8 mouse cellular contexts compared by ENCODE assay signal in genomic region chr5:110447720-110448435, GRCm38 (mm10). TPM values are rescaled to one million over a fixed set of nuclear protein-coding genes. Genes with fewer than 3 reads are reported as not detected.
A peak's percentile ranks its signal among the peaks of the same experiment; 100 is the strongest.
DNase-seq lines count a peak whose midpoint lies in the region; ATAC-seq and TF ChIP-seq lines count a peak whose summit lies in the region.

No protein-coding gene starts in this region.

- H3K9me3 ChIP-seq in forebrain, embryonic 10.5 days, result no peaks in the 10 kb centered on the region
- no peaks in the 10 kb centered on the region for H3K9me3 ChIP-seq in intestine, embryonic 14.5 days (ENCODE audit: control insufficient read depth, low read length)
- H3K9me3 ChIP-seq in lung, embryonic 15.5 days, result no peaks in the 10 kb centered on the region

- H3K27ac ChIP-seq in forebrain, embryonic 10.5 days, result peak overlapping the region; percentile 91
- H3K27ac ChIP-seq in intestine, embryonic 14.5 days (ENCODE audit: low read depth), result peak overlapping the region; percentile 62; the same call in 1 of the 2 replicates
- peak overlapping the region; percentile 76 for H3K27ac ChIP-seq in lung, embryonic 15.5 days

- TF ChIP-seq CTCF in brain, embryonic 14.5 days (IDR thresholded peaks at IDR 0.05; ENCODE audit: borderline replicate concordance, extremely low read depth, insufficient read depth, insufficient read length), result no peak

- TF ChIP-seq POLR2A in brain, embryonic 14.5 days (IDR thresholded peaks at IDR 0.05; ENCODE audit: borderline replicate concordance, extremely low read depth, insufficient read depth, insufficient read length, poor library complexity, severe bottlenecking), result no peak

- peak overlapping the region; percentile 97 for H3K4me3 ChIP-seq in forebrain, embryonic 10.5 days
- H3K4me3 ChIP-seq in intestine, embryonic 14.5 days (ENCODE audit: low read depth, low read length), result peak overlapping the region; percentile 80
- peak overlapping the region; percentile 96 for H3K4me3 ChIP-seq in lung, embryonic 15.5 days

- H3K36me3 ChIP-seq in forebrain, embryonic 10.5 days (replicated peaks), result no peaks in the 10 kb centered on the region
- H3K36me3 ChIP-seq in intestine, embryonic 14.5 days (ENCODE audit: control insufficient read depth, insufficient read depth, low read length), result 0 out of 2 replicates have a peak, but pooled peaks cover 3% of the 10 kb centered on the region
- H3K36me3 ChIP-seq in lung, embryonic 15.5 days, result no peaks in the 10 kb centered on the region

- peak; percentile 10 for ATAC-seq in intestine, embryonic 14.5 days (replicated peaks; ENCODE audit: low FRiP score, low TSS enrichment, low read depth)
- peak; percentile 8; the same call in 1 of the 2 replicates for ATAC-seq in lung, embryonic 15.5 days (ENCODE audit: borderline replicate concordance, extremely low read depth, low FRiP score, low TSS enrichment)

- H3K4me1 ChIP-seq in forebrain, embryonic 10.5 days, result peaks cover 49% of the 10 kb centered on the region
- peaks cover 9% of the 10 kb centered on the region for H3K4me1 ChIP-seq in intestine, embryonic 14.5 days (replicated peaks; ENCODE audit: control insufficient read depth, insufficient read depth, low read length)
- H3K4me1 ChIP-seq in lung, embryonic 15.5 days, result peaks cover 21% of the 10 kb centered on the region

- H3K9ac ChIP-seq in intestine, embryonic 14.5 days (ENCODE audit: low read length), result peak overlapping the region; percentile 82
- H3K9ac ChIP-seq in lung, embryonic 15.5 days, result peak overlapping the region; percentile 87

- under 1% methylated on average over 98 of the region's 98 CpGs for WGBS in forebrain, embryonic 10.5 days
- under 1% methylated on average over 94 of the region's 98 CpGs for WGBS in intestine, embryonic 14.5 days
- WGBS in lung, embryonic 15.5 days, result 1% methylated on average over 98 of the region's 98 CpGs

- peaks cover 16% of the 10 kb centered on the region for H3K27me3 ChIP-seq in forebrain, embryonic 10.5 days (ENCODE audit: poor library complexity, severe bottlenecking)
- no peaks in the 10 kb centered on the region for H3K27me3 ChIP-seq in intestine, embryonic 14.5 days (replicated peaks; ENCODE audit: control insufficient read depth, insufficient read depth, low read length)
- peaks cover 4% of the 10 kb centered on the region; the same call in 1 of the 2 replicates for H3K27me3 ChIP-seq in lung, embryonic 15.5 days

- peak; percentile 33 to 49 for DNase-seq in layer of hippocampus, postnatal 10 days (ENCODE audit: low spot score in 2 of 2)
- DNase-seq in layer of hippocampus, adult 11-12 months (ENCODE audit: low spot score), result no peak
- DNase-seq in brain, embryonic 14.5 days (ENCODE audit: low read depth), result peak; percentile 39
- DNase-seq in forebrain, embryonic 10.5 days (ENCODE audit: extremely low spot score, low spot score), result peak; percentile 32
- DNase-seq in intestine, embryonic 14.5 days (ENCODE audit: low spot score), result peak; percentile 68
- DNase-seq in retina, postnatal 1 day, result peak; percentile 58
- no peak for DNase-seq in layer of hippocampus, postnatal 14 days (ENCODE audit: low spot score in 2 of 2)

- H3K4me2 ChIP-seq in intestine, embryonic 14.5 days (ENCODE audit: low read length), result peak overlapping the region; percentile 93
- H3K4me2 ChIP-seq in lung, embryonic 15.5 days, result peak overlapping the region; percentile 78

RNA-seq across cellular contexts. Expression of gene Fbrsl1, which starts 0.4 kb away (rescaled TPM):
- total RNA-seq in layer of hippocampus, postnatal 10 days (2021), result 10 to 100 TPM; 82.5 to 90.6 TPM
- 56.1 and 78.4 TPM in 2 replicates for polyA plus RNA-seq in brain, embryonic 14.5 days (2012; rRNA removed)
- 19.6 and 20.5 TPM in 2 replicates for polyA plus RNA-seq in forebrain, embryonic 10.5 days (2016; fragmentation: Nextera tagmentation; extraction: Ambion mirVana)
- polyA plus RNA-seq in intestine, embryonic 14.5 days (2014; fragmentation: Nextera tagmentation; extraction: Ambion mirVana), result 9.4 and 13.3 TPM in 2 replicates
- polyA plus RNA-seq in lung, embryonic 15.5 days (2015; fragmentation: Nextera tagmentation; extraction: Ambion mirVana), result 10.6 and 12.7 TPM in 2 replicates
- 10 to 100 TPM; 80.9 to 90.8 TPM for total RNA-seq in layer of hippocampus, postnatal 14 days (2021)

Comparison
In these comparisons a context has a peak if more than half of its experiments do, and no peak if none do; other contexts are left out.
1. DNase-seq: peak in layer of hippocampus, postnatal 10 days (2 of 2), brain, embryonic 14.5 days (single experiment), forebrain, embryonic 10.5 days (single experiment), intestine, embryonic 14.5 days (single experiment) and retina, postnatal 1 day (single experiment); none in layer of hippocampus, adult 11-12 months (single experiment) and layer of hippocampus, postnatal 14 days (0 of 2).
2. Peak in every context shown above with its lines, with median percentiles within 50 percentile points of each other: H3K27ac ChIP-seq and H3K4me3 ChIP-seq.